Mouse (Mus musculus) cerebellum, postnatal 25 days (tissue): ENCODE results near the gene Rspo4.
A peak's percentile ranks its signal among the peaks of the same experiment; 100 is the strongest.

ENCODE experiments used
- DNase-seq, 2 experiments: peaks; one replicate each; pipeline ENCODE4 v3.0.0; 2021; ENCODE audit warnings: mixed read lengths in 2 of 2

Gene Rspo4

GRCm38 (mm10) chr2:151842648-151843226 is at the start of gene Rspo4:
Gene Rspo4 (plus strand): TSS chr2:151842927.
- DNase-seq: no peak

GRCm38 (mm10) chr2:151815586-151815985 is 27.1 kb upstream of the Rspo4 start:
- no peak for DNase-seq

GRCm38 (mm10) chr2:151862257-151862810 is 19.6 kb downstream of the Rspo4 start:
- no peak for DNase-seq

- DNase-seq: no peak
These were observed 22.2 kb downstream of the Rspo4 start for GRCm38 (mm10) chr2:151864941-151865340.

GRCm38 (mm10) chr2:151866487-151866886 is 23.8 kb downstream of the Rspo4 start:
- peak; percentile 35 to 65 for DNase-seq

GRCm38 (mm10) chr2:151868196-151868595 is 25.5 kb downstream of the Rspo4 start:
- DNase-seq: no peak

- DNase-seq: peak in 1 of 2 experiments; percentile 44
These were observed 31.8 kb downstream of the Rspo4 start for GRCm38 (mm10) chr2:151874551-151874950.

DNA sequence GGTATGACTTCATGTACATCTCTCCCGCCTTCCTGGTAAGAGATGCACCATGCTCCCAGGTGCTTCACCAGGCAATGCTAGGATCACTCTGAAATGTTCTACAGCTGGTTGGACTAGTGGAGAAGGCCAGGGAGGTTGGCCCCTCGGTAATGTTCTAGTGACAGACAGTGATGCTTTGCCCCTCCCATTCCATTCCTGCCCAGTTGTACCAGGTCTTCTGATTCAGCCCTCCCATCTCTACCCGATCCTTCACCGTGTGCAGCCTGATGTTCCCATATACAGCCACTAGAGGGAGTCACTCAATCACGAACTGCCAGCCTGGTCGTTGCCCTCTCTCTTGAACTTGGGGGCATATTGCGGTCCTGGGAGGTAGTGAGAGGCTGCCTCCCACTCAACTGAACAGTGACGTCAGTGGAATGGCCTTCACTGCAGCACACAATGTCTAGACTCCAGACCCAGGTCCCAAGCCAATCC is 33.3 kb downstream of the Rspo4 start:
- DNase-seq: peak; percentile 67 to 71

DNA sequence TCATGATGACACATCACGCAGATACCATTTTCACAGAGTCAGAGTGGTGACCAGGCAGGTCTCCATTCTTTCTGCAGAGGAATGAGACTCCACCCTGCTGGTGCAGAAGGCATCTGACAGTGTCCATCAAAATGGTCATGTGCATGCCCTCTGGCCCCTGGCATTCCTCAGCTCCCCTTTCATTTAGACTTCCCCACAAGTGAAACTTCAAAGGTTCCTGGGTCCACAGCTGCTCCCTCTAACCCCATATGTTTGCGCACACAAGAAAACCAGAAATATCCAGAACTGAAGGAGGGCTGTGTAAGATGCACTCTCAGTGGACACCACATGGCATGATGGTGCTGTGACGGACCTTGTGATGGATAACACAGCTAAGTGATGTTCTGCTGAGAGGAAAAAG is 35.9 kb downstream of the Rspo4 start:
- DNase-seq: no peak

GRCm38 (mm10) chr2:151879760-151880159 is 37.0 kb downstream of the Rspo4 start:
- no peak for DNase-seq

DNA sequence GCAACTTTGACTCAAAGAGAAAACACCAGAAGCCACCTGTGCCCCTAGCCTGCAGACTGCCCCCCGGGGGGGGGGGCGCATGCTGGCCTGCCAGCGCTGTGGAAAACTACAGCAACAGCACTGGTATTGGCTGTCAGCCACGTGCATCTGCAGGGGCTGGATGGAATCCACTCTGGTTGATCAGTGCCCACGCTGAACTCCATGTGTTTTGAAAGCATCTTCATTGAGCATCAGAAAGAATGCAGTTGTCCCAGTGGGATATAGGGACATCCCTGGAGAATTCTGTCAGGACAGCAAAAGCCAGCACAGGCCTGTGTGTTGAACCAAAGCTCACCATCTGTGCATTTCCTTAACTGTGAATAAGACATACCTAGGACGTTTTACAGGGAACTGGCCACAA is 48.3 kb downstream of the Rspo4 start:
- DNase-seq: peak in 1 of 2 experiments; percentile 19

DNA sequence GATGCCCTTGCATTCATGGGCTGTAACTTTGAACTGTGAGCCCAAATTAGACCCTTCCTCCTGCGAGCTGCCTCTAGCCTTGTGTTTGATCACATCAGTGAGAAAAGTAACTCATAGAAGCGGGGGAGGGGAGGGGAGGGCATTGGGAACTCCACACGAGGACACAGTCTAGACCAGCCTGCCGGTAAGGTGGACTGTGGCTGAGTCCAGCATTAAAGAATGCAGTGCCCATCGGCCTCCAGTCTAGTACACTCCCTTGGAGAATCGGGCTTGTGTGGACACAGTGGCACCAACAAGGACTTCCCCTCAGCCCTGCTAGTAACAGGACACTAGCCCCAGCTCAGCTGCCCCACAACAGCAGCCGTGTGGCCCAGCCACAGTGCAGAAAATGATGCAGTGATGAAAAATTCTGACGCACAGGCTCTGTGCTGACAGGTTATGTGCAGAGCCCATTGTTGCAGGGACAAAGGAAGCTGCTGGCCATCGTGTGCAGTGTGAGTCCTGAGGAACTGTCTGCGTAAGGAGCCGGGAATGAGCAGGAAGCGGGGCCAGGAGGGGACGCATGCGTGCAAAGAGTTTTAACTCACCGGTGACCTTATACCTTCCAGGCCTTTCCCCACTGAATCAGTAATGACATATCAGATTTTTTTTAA is 50.5 kb downstream of the Rspo4 start:
- DNase-seq: no peak

DNA sequence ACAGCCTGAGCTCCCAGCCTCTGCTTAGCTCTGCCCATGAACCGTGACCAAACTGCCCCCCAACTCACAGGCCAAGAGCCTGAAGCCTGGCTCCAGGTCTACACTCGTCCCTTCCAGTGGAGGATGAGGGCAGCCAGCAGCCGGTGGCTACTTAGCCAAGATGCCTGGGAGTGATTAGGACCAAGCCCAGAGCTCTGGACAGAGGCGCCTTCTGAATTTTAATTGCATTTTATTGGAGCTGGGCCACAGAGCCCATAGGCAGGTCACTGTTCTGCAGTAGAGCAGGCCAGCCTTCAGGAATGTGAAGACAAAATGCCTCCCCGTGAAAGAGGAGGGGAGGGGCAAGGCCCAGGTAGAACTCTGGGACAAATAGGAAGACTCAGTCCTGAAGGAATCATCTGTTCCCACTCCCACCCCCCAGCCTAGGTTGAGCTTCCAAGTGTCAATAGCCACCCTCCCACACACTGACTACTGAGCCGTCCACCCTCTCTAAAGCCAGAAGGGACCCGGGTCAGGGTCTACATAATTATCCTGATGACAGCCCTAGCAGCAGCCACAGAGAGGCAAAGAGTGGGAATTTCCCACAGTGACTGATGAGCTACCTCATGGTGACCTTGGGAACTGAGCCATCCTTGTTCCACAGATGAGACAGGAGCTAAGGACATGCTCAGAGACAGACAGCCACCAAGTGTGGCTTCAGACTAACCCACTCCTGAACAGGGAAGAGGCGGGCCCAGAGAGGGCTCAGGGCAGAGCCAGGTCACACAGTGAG is 51.7 kb downstream of the Rspo4 start:
- DNase-seq: no peak

- no peak for DNase-seq
These were observed 53.2 kb downstream of the Rspo4 start for GRCm38 (mm10) chr2:151895911-151896310.

GRCm38 (mm10) chr2:151898106-151898505 is 55.4 kb downstream of the Rspo4 start:
- DNase-seq: no peak

GRCm38 (mm10) chr2:151900845-151901244 is 58.1 kb downstream of the Rspo4 start:
- DNase-seq: no peak

GRCm38 (mm10) chr2:151903267-151903666 is 60.5 kb downstream of the Rspo4 start:
- no peak for DNase-seq

GRCm38 (mm10) chr2:151903933-151904332 is 61.2 kb downstream of the Rspo4 start:
- DNase-seq: peak; percentile 21 to 41

DNA sequence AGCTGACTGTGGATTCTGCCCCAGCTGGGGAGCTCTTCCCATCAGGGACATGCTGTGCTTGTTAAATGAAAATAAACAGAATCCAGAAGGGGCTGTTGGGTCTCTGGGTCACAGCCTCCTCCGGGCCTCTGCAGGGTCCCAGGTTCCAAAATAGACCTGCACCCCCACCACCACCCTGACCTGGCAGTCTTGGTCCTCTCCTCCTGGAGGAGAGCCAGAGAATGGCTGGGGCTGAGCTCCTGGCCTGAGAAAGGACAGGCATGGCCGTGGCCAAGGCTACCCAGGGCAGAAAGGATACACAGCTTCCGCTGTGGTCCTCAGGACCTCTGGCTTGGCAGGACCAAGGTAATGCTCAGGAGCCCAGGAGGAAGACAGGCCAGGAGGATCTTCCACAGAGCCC is 61.9 kb downstream of the Rspo4 start:
- peak; percentile 25 to 34 for DNase-seq

GRCm38 (mm10) chr2:151907020-151907419 is 64.3 kb downstream of the Rspo4 start:
- DNase-seq: no peak

- no peak for DNase-seq
These were observed 66.7 kb downstream of the Rspo4 start for GRCm38 (mm10) chr2:151909386-151909785.

- DNase-seq: no peak
These were observed 67.8 kb downstream of the Rspo4 start for GRCm38 (mm10) chr2:151910498-151910897.

- no peak for DNase-seq
These were observed 68.3 kb downstream of the Rspo4 start, which contains the start of gene Angpt4 for GRCm38 (mm10) chr2:151910919-151911500. Gene Angpt4 (plus strand): TSS chr2:151911210.
